Mouse (Mus musculus): ENCODE measurements around the gene Cela1.

DNA sequence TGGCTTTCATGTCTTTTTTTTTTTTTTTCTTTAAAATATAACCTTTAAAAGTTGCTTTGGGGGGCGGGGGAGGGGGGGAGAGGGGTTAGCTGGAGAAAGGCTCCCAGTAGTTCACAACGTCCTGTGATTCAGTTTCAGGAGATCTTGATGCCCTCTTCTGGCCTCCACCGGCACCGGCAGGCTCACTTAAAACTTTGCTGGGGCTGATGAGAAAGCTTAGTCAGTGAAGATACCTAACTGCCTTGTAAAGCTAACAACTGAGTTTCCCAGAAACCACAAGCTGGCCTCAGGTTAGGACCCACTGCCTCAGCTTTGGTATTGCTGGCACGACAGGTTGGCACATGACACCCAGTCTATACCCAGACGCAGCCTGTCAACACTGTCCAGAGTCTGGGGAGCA, 50.1 kb downstream of the Cela1 start:
- peak; percentile 27; the same call in 1 of the 2 replicates for TF ChIP-seq CTCF (IDR thresholded peaks at IDR 0.05; ENCODE audit: extremely low read depth, insufficient read depth, low read length)
- TF ChIP-seq POLR2A (IDR thresholded peaks at IDR 0.05; ENCODE audit: extremely low read depth, insufficient read depth, low read length): no peak
